Mouse (Mus musculus) MEL (cell line): ENCODE results near the gene Lats2.
A peak's percentile ranks its signal among the peaks of the same experiment; 100 is the strongest.
"Not testable (repeated sequence)": the region's sequence is repeated elsewhere in the genome, so short reads cannot be mapped to it uniquely, and the experiment has no call there.

Experiments
- CTCF ChIP-seq, 3 experiments: IDR thresholded peaks in 2 of 3; conservative IDR thresholded peaks in 1 of 3; 2 replicates each; pipeline ENCODE4 v1.5.1; 2011 to 2012; ENCODE audit warnings: low read length in 3 of 3, low read depth in 2 of 3, mild to moderate bottlenecking in 2 of 3, improper control_type of control experiment in 1 of 3, inconsistent platforms in 1 of 3, mixed read lengths in 1 of 3, moderate library complexity in 1 of 3; ENCODE audit not compliant: control insufficient read depth in 1 of 3, insufficient read depth in 1 of 3, poor library complexity in 1 of 3, severe bottlenecking in 1 of 3
- EP300 ChIP-seq, 2 experiments: IDR thresholded peaks; 2 replicates each; pipeline ENCODE4 v1.6.1; 2011; ENCODE audit warnings: improper control_type of control experiment in 2 of 2, low read length in 2 of 2, low read depth in 1 of 2, mild to moderate bottlenecking in 1 of 2
- HCFC1 ChIP-seq: IDR thresholded peaks from 2 replicates; pipeline ENCODE4 v1.6.1; 2012; ENCODE audit warnings: low read depth, mild to moderate bottlenecking, inconsistent platforms, low read length, improper control_type of control experiment, moderate library complexity
- JUND ChIP-seq: IDR thresholded peaks from 2 replicates; pipeline ENCODE4 v1.6.1; 2011; ENCODE audit warnings: low read depth, mild to moderate bottlenecking, improper control_type of control experiment, low read length
- KAT2A ChIP-seq: conservative IDR thresholded peaks from 2 replicates; pipeline ENCODE4 v1.6.1; 2012; ENCODE audit warnings: low read depth, low read length, improper control_type of control experiment, inconsistent platforms
- MXI1 ChIP-seq: IDR thresholded peaks from 2 replicates; pipeline ENCODE4 v1.6.1; 2011; ENCODE audit warnings: mild to moderate bottlenecking, low read depth, low read length, improper control_type of control experiment
- POLR2A ChIP-seq, 2 experiments: IDR thresholded peaks; 2 replicates each; pipeline ENCODE4 v1.6.1; 2011 to 2012; ENCODE audit warnings: low read length in 2 of 2, mild to moderate bottlenecking in 2 of 2, control low read depth in 1 of 2, improper control_type of control experiment in 1 of 2, low read depth in 1 of 2, moderate library complexity in 1 of 2; ENCODE audit not compliant: control insufficient read depth in 1 of 2, insufficient read depth in 1 of 2, poor library complexity in 1 of 2
- POLR2AphosphoS5 ChIP-seq: IDR thresholded peaks from 2 replicates; pipeline ENCODE4 v1.6.1; 2012; ENCODE audit warnings: low read depth, borderline replicate concordance, mild to moderate bottlenecking, inconsistent platforms, low read length, moderate library complexity, mixed read lengths
- RAD21 ChIP-seq: IDR thresholded peaks from 2 replicates; pipeline ENCODE4 v1.6.1; 2011; ENCODE audit warnings: mild to moderate bottlenecking, low read depth, low read length, improper control_type of control experiment
- TAL1 ChIP-seq: IDR thresholded peaks from 2 replicates; pipeline ENCODE4 v1.6.1; 2012; ENCODE audit warnings: mild to moderate bottlenecking, inconsistent platforms, low read length, moderate library complexity, mixed read lengths
- USF1 ChIP-seq: IDR thresholded peaks from 2 replicates; pipeline ENCODE4 v1.6.1; 2014; ENCODE audit warnings: low read depth, mild to moderate bottlenecking, inconsistent platforms, low read length, improper control_type of control experiment, moderate library complexity
- ZMIZ1 ChIP-seq: IDR thresholded peaks from 2 replicates; pipeline ENCODE4 v1.6.1; 2012; ENCODE audit warnings: low read depth, mild to moderate bottlenecking, inconsistent platforms, low read length, improper control_type of control experiment, moderate library complexity
- ZNF384 ChIP-seq: IDR thresholded peaks from 2 replicates; pipeline ENCODE4 v1.6.1; 2012; ENCODE audit warnings: low read depth, mild to moderate bottlenecking, inconsistent platforms, low read length, improper control_type of control experiment

- peak in 1 of 2 experiments; percentile 40; a peak in 1 of 4 replicates for TF ChIP-seq POLR2A (IDR thresholded peaks at IDR 0.05; ENCODE audit: control insufficient read depth in 1 of 2, insufficient read depth in 1 of 2, low read depth in 1 of 2, low read length in 2 of 2, poor library complexity in 1 of 2)
- TF ChIP-seq CTCF (IDR thresholded peaks at IDR 0.05 in 2 of 3, conservative IDR thresholded peaks at IDR 0.05 in 1 of 3; ENCODE audit: control insufficient read depth in 1 of 3, insufficient read depth in 1 of 3, low read depth in 2 of 3, low read length in 3 of 3, poor library complexity in 1 of 3, severe bottlenecking in 1 of 3); EP300 (IDR thresholded peaks at IDR 0.05; ENCODE audit: low read depth in 1 of 2, low read length in 2 of 2); JUND; TAL1; KAT2A; ZNF384; HCFC1; POLR2AphosphoS5; RAD21; USF1; ZMIZ1; MXI1: not testable (repeated sequence)
Measured at GRCm38 (mm10) chr14:57656519-57656918, 101.7 kb downstream of the Lats2 start.
